Mouse (Mus musculus) liver, embryonic 14.5 days (tissue): ENCODE results near the gene Ctsk. TPM values are rescaled to one million over a fixed set of nuclear protein-coding genes. Genes with fewer than 3 reads are reported as not detected.
A peak's percentile ranks its signal among the peaks of the same experiment; 100 is the strongest.

Experiments
- ATAC-seq: fragments of 200-750 bp; cut with Nextera tagmentation; 2 replicates; pipeline ENCODE4 v1.8.0; 2017; ENCODE audit warnings: moderate number of reproducible peaks, mild to moderate bottlenecking, moderate library complexity; ENCODE audit not compliant: insufficient read depth
- DNase-seq, 3 experiments: peaks; one replicate each; pipeline ENCODE4 v3.0.0-alpha.2; 2012 to 2013; ENCODE audit warnings: low read depth in 3 of 3, low spot score in 3 of 3
- H3K27ac ChIP-seq: fragments of 300-500 bp; sonication (generic); 2 replicates; pipeline ENCODE4 v1.5.1; 2014; ENCODE audit warnings: moderate library complexity, mild to moderate bottlenecking, control low read depth, inconsistent platforms
- H3K27me3 ChIP-seq: fragments of 300-500 bp; sonication (generic); 2 replicates; pipeline ENCODE4 v1.6.1; 2014; ENCODE audit warnings: mild to moderate bottlenecking, low read length, moderate library complexity; ENCODE audit not compliant: control insufficient read depth, insufficient read depth
- H3K36me3 ChIP-seq: fragments of 300-500 bp; sonication (generic); replicated peaks from 2 replicates; pipeline ENCODE4 v1.6.1; 2014; ENCODE audit warnings: low read depth; ENCODE audit not compliant: control insufficient read depth, insufficient read depth
- H3K4me1 ChIP-seq, 2 experiments: fragments of 200-500 bp in 1 of 2; fragments of 300-500 bp in 1 of 2; sonication (generic) in 1 of 2; replicated peaks; 2 replicates each; pipeline ENCODE4 v1.6.1; 2012 to 2014; ENCODE audit warnings: antibody characterized with exemption in 1 of 2, inconsistent platforms in 1 of 2, low read length in 1 of 2; ENCODE audit not compliant: control insufficient read depth in 2 of 2, insufficient read depth in 2 of 2
- H3K4me2 ChIP-seq: fragments of 300-500 bp; sonication (generic); 2 replicates; pipeline ENCODE4 v1.6.1; 2014; ENCODE audit warnings: low read depth, mild to moderate bottlenecking, control low read depth, moderate library complexity
- H3K4me3 ChIP-seq, 2 experiments: fragments of 200-500 bp in 1 of 2; fragments of 300-500 bp in 1 of 2; sonication (generic) in 1 of 2; 2 replicates each; pipeline ENCODE4 v1.5.1; 2012 to 2014; ENCODE audit warnings: low read depth in 2 of 2, low read length in 2 of 2, mild to moderate bottlenecking in 2 of 2, control low read depth in 1 of 2, inconsistent platforms in 1 of 2, moderate library complexity in 1 of 2; ENCODE audit not compliant: insufficient read depth in 1 of 2
- H3K9ac ChIP-seq: fragments of 300-500 bp; sonication (generic); replicated peaks from 2 replicates; pipeline ENCODE4 v1.6.1; 2014; ENCODE audit warnings: mild to moderate bottlenecking, control low read depth, moderate library complexity
- H3K9me3 ChIP-seq: fragments of 300-500 bp; sonication (generic); 2 replicates; pipeline ENCODE4 v1.6.1; 2016; ENCODE audit warnings: low read length, mixed read lengths; ENCODE audit not compliant: control insufficient read depth
- CTCF ChIP-seq: IDR thresholded peaks from 2 replicates; pipeline ENCODE4 v1.5.1; 2016; ENCODE audit warnings: antibody characterized with exemption, low read depth, control low read depth
- EP300 ChIP-seq: IDR thresholded peaks from 2 replicates; pipeline ENCODE4 v1.6.1; 2016; ENCODE audit warnings: antibody characterized with exemption, low read depth
- WGBS: fragments of 180-500 bp; shearing (Covaris S2); extraction: QIAGEN DNeasy Blood & Tissue Kit; methylation state at CpG from one replicate; pipeline ENCODE4 v1.1.7; 2014; ENCODE audit not compliant: insufficient replicate concordance; 5-methylcytosine and 5-hydroxymethylcytosine counted together
- polyA plus RNA-seq, 2 experiments: library from polyadenylated mRNA; depleted of rRNA in 1 of 2; stranded (reverse) in 1 of 2; unstranded in 1 of 2; fragments of >200 nt; fragmentation: Nextera tagmentation in 1 of 2; extraction: Ambion mirVana in 1 of 2; gene quantifications; 2 replicates each; pipeline versions ENCODE4 v1.2.1 to v1.2.3; 2012 to 2014

Gene Ctsk
- polyA plus RNA-seq, 2 experiments: 0.92 to 1.3 TPM

- Histone ChIP-seq H3K27ac (no peak overlapping the region), H3K9me3 (no peaks in the 10 kb centered on the region), H3K9ac (no peak overlapping the region), H3K36me3 (peaks cover 68% of the 10 kb centered on the region), H3K4me3 (no peak overlapping the region), H3K4me1 (no peaks in the 10 kb centered on the region), H3K4me2 (no peak overlapping the region), H3K27me3 (no peaks in the 10 kb centered on the region)
- no peak for ATAC-seq
- no peak for DNase-seq
- 92% methylated on average over 2 of the region's 2 CpGs for WGBS
- no peak for TF ChIP-seq CTCF
- TF ChIP-seq EP300: no peak
These were observed 8.8 kb upstream of the Ctsk start for GRCm38 (mm10) chr3:95490238-95490637.

GRCm38 (mm10) chr3:95494342-95494741 lies 4.7 kb upstream of the Ctsk start:
- 59% methylated on average over 6 of the region's 6 CpGs for WGBS
- H3K27me3 ChIP-seq: no peaks in the 10 kb centered on the region
- no peak overlapping the region for H3K4me2 ChIP-seq
- H3K36me3 ChIP-seq: peaks cover 48% of the 10 kb centered on the region
- no peak overlapping the region for H3K27ac ChIP-seq
- H3K9me3 ChIP-seq: no peaks in the 10 kb centered on the region
- ATAC-seq (no peak), DNase-seq (no peak)
- no peak overlapping the region for H3K9ac ChIP-seq
- no peak overlapping the region for H3K4me3 ChIP-seq
- TF ChIP-seq EP300 (no peak), CTCF (peak; percentile 97)
- H3K4me1 ChIP-seq: no peaks in the 10 kb centered on the region

- no peak for TF ChIP-seq CTCF
- no peak for TF ChIP-seq EP300
- WGBS: 67% methylated on average over 2 of the region's 2 CpGs
- H3K4me3 ChIP-seq: no peak overlapping the region
- ATAC-seq (no peak), DNase-seq (no peak)
- no peaks in the 10 kb centered on the region for H3K9me3 ChIP-seq
- no peaks in the 10 kb centered on the region for H3K4me1 ChIP-seq
- peaks cover 25% of the 10 kb centered on the region for H3K36me3 ChIP-seq
- H3K9ac ChIP-seq: no peak overlapping the region
- no peak overlapping the region for H3K4me2 ChIP-seq
- H3K27me3 ChIP-seq: no peaks in the 10 kb centered on the region
- H3K27ac ChIP-seq: no peak overlapping the region
These were observed 827 bp upstream of the Ctsk start for GRCm38 (mm10) chr3:95498229-95498628.

GRCm38 (mm10) chr3:95499496-95500140 lies 562 bp downstream of the Ctsk start:
- no peak overlapping the region for H3K4me3 ChIP-seq
- no peak overlapping the region for H3K9ac ChIP-seq
- DNase-seq (no peak), ATAC-seq (no peak)
- H3K27me3 ChIP-seq: no peaks in the 10 kb centered on the region
- H3K4me1 ChIP-seq: no peaks in the 10 kb centered on the region
- H3K36me3 ChIP-seq: peaks cover 14% of the 10 kb centered on the region
- TF ChIP-seq EP300: no peak
- TF ChIP-seq CTCF: no peak
- 63% methylated on average over 10 of the region's 10 CpGs for WGBS
- no peak overlapping the region for H3K27ac ChIP-seq
- no peaks in the 10 kb centered on the region for H3K9me3 ChIP-seq
- H3K4me2 ChIP-seq: no peak overlapping the region

GRCm38 (mm10) chr3:95502312-95502711 lies 3.3 kb downstream of the Ctsk start:
- 55% methylated on average over 2 of the region's 2 CpGs for WGBS
- TF ChIP-seq CTCF (no peak), EP300 (no peak)

More at GRCm38 (mm10) chr3:95502312-95502711, 3.3 kb downstream of the Ctsk start:
- Histone ChIP-seq H3K27me3 (no peaks in the 10 kb centered on the region), H3K27ac (no peak overlapping the region), H3K4me1 (no peaks in the 10 kb centered on the region), H3K9me3 (no peaks in the 10 kb centered on the region), H3K9ac (no peak overlapping the region), H3K4me2 (no peak overlapping the region), H3K36me3 (no peaks in the 10 kb centered on the region), H3K4me3 (no peak overlapping the region)
- ATAC-seq (no peak), DNase-seq (no peak)
